Mouse (Mus musculus): Measurements from ENCODE around the gene Abcc9. TPM values are rescaled to one million over a fixed set of nuclear protein-coding genes. Genes with fewer than 3 reads are reported as not detected.

Abcc9 gene
- polyA plus RNA-seq, 1 experiment from 2014 or later = 0.47 TPM

DNA sequence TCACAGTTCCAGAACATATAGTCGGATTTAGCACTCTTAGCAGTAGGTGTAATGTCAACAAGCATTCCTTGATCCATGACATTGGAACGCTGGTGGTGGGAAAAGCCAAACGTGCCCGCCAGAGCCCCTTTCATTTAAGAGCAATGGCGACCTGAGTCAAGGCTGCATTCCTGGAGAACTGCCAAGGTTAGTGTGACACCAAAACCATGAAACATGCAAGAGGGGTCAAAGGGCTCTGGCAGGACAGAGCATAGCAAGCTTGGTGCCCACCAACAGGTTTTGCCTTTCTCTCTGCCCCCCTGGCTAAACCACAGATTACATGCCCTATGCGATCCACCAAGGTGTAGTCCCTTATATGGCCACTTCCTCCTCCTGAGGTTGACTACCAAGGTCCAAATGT, 36.5 kb upstream of the Abcc9 start:
- DNase-seq (ENCODE audit: low spot score) (no peak), ATAC-seq (ENCODE audit: insufficient number of reproducible peaks, low FRiP score, low TSS enrichment, low read depth) (no peak)
- no peak overlapping the region for H3K9ac ChIP-seq (ENCODE audit: low read length)
- H3K4me1 ChIP-seq (ENCODE audit: control insufficient read depth, insufficient read depth, low read length) = no peaks in the 10 kb centered on the region
- no peak overlapping the region for H3K4me2 ChIP-seq (ENCODE audit: low read depth, severe bottlenecking)
- no peaks in the 10 kb centered on the region for H3K36me3 ChIP-seq (ENCODE audit: control insufficient read depth, insufficient read depth, low read length)
- H3K27ac ChIP-seq (replicated peaks; ENCODE audit: low read depth, low read length) = no peak overlapping the region
- H3K4me3 ChIP-seq (ENCODE audit: low read depth, low read length) = no peak overlapping the region
- no peaks in the 10 kb centered on the region for H3K9me3 ChIP-seq (ENCODE audit: control insufficient read depth, low read length)
- WGBS = 83% methylated on average over 6 of the region's 6 CpGs
- H3K27me3 ChIP-seq (ENCODE audit: control insufficient read depth, insufficient read depth, low read length) = no peaks in the 10 kb centered on the region

DNA sequence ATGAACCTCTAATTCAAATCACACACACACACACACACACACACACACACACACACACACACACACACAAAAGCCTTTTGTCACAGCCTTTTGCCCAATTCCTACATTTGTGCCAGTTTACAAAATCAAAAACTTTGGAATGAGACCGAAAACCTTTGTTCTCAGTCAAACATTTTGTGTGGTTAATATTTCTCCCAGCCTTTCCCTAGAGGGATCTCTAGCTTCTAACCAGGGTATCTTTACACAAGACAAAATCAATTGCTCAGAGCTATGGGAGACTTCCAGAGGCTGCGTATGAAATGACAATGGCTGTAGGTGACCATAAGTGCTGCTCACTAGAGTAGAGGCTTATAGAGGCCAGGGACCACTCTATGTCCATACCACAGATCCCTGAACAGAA, 36.1 kb upstream of the Abcc9 start:
- H3K4me1 ChIP-seq (ENCODE audit: control insufficient read depth, insufficient read depth, low read length) = no peaks in the 10 kb centered on the region
- no peaks in the 10 kb centered on the region for H3K27me3 ChIP-seq (ENCODE audit: control insufficient read depth, insufficient read depth, low read length)
- ATAC-seq (ENCODE audit: insufficient number of reproducible peaks, low FRiP score, low TSS enrichment, low read depth) (no peak), DNase-seq (ENCODE audit: low spot score) (no peak)
- no peaks in the 10 kb centered on the region for H3K9me3 ChIP-seq (ENCODE audit: control insufficient read depth, low read length)
- WGBS = 94% methylated on average over 2 of the region's 2 CpGs
- H3K4me2 ChIP-seq (ENCODE audit: low read depth, severe bottlenecking) = no peak overlapping the region
- no peak overlapping the region for H3K27ac ChIP-seq (replicated peaks; ENCODE audit: low read depth, low read length)
- H3K4me3 ChIP-seq (ENCODE audit: low read depth, low read length) = no peak overlapping the region
- H3K36me3 ChIP-seq (ENCODE audit: control insufficient read depth, insufficient read depth, low read length) = no peaks in the 10 kb centered on the region
- H3K9ac ChIP-seq (ENCODE audit: low read length) = no peak overlapping the region

DNA sequence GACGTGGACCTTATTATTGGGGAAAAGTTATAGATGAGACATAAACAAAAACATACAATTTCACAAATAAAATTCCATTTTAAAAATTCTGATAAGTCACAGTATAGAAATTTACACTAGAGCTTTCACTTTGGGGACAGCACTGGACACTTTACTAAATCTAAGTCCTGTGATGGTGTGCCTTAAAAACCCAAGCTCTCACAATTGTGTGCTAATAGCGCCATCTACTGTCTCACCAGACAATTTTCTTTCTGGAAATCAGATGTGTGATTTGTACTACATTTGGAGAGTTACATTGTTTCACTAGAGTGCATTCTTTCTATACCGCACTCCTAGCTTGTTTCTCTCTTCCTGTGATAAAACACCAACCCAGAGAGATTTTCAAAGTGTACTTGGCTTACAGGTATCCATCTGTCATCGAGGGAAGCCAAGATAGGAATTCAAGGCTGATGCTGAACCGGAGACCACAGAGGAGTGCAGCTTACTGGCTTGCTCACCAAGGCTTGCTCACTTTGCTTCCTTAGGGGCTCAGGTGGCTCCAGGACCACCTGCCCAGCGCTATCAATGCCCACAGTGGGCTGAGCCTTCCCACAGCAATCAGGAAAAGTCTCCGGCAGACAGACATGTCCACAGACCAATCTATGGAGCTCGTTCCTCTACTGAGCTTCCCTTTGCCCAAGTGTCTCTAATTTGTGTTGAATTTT, 33.3 kb upstream of the Abcc9 start:
- Histone ChIP-seq H3K4me1 (ENCODE audit: control insufficient read depth, insufficient read depth, low read length) (no peaks in the 10 kb centered on the region), H3K9ac (ENCODE audit: low read length) (no peak overlapping the region), H3K27ac (replicated peaks; ENCODE audit: low read depth, low read length) (no peak overlapping the region), H3K9me3 (ENCODE audit: control insufficient read depth, low read length) (no peaks in the 10 kb centered on the region), H3K36me3 (ENCODE audit: control insufficient read depth, insufficient read depth, low read length) (no peaks in the 10 kb centered on the region), H3K4me3 (ENCODE audit: low read depth, low read length) (no peak overlapping the region), H3K27me3 (ENCODE audit: control insufficient read depth, insufficient read depth, low read length) (no peaks in the 10 kb centered on the region), H3K4me2 (ENCODE audit: low read depth, severe bottlenecking) (no peak overlapping the region)
- DNase-seq (ENCODE audit: low spot score) (no peak), ATAC-seq (ENCODE audit: insufficient number of reproducible peaks, low FRiP score, low TSS enrichment, low read depth) (no peak)
- 49% methylated on average over 8 of the region's 8 CpGs for WGBS

DNA sequence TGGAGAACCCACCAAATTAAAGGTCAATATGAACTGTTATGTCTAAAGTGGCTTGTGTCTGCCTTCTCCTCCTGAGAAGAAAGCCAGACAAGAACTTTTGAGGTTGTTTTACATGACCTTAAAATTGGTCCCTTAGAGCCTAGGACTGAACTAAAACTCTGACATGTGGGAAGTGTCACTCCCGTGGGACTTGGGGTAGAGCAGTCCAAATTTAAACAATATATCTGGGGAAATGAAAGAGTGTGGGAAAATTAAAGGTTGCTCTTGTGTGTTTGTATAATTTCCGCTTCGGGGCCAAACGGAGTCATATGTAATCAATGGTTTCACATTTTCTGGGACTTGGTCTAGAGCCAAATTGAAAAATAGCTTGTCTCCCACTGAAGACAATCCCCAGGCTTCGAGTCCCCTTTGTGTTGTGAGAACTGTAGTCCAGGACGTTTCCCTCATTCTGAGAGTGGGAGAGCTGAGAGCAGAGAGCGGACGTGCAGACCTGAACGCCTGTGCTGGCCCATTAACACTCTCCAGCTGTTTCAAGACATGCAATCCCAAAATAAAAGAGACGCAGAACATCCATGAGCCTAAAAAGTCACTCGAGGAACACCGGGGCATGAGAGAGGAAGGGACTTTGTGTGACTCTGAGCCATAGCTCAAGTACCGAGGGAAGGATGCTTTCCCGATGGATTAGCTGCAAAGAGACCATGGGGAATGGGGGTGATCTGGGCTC, 30.6 kb upstream of the Abcc9 start:
- 75% methylated on average over 14 of the region's 14 CpGs for WGBS
- no peak for ATAC-seq (ENCODE audit: insufficient number of reproducible peaks, low FRiP score, low TSS enrichment, low read depth)

DNA sequence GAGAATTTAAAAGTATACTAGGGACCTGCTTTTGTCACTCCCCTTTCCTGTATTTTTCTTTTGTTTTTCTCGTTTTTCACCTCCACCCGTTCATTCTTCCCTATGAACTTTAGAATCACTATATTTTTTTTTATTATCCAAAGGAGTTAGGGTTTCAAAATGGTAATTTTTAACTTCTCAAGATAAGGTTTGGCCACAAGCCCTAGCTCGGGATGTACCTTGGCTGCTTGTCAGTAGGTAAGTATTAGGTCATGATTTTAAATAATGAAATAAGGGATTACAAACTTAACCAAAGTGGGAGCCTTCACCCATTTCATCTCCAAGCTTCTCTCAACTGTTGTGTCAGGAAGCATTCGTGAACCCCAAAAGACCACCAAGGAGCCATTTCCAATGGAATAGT, 23.9 kb upstream of the Abcc9 start:
- DNase-seq (ENCODE audit: low spot score) (no peak), ATAC-seq (ENCODE audit: insufficient number of reproducible peaks, low FRiP score, low TSS enrichment, low read depth) (no peak)
- Histone ChIP-seq H3K27me3 (ENCODE audit: control insufficient read depth, insufficient read depth, low read length) (no peaks in the 10 kb centered on the region), H3K4me3 (ENCODE audit: low read depth, low read length) (no peak overlapping the region), H3K9ac (ENCODE audit: low read length) (no peak overlapping the region), H3K4me2 (ENCODE audit: low read depth, severe bottlenecking) (no peak overlapping the region), H3K9me3 (ENCODE audit: control insufficient read depth, low read length) (no peaks in the 10 kb centered on the region), H3K27ac (replicated peaks; ENCODE audit: low read depth, low read length) (no peak overlapping the region), H3K4me1 (ENCODE audit: control insufficient read depth, insufficient read depth, low read length) (no peaks in the 10 kb centered on the region), H3K36me3 (ENCODE audit: control insufficient read depth, insufficient read depth, low read length) (no peaks in the 10 kb centered on the region)
- 90% methylated on average over 4 of the region's 4 CpGs for WGBS

More for the DNA sequence above, 30.6 kb upstream of the Abcc9 start:
- Histone ChIP-seq H3K27me3 (ENCODE audit: control insufficient read depth, insufficient read depth, low read length) (no peaks in the 10 kb centered on the region), H3K27ac (replicated peaks; ENCODE audit: low read depth, low read length) (no peak overlapping the region), H3K4me2 (ENCODE audit: low read depth, severe bottlenecking) (no peak overlapping the region), H3K36me3 (ENCODE audit: control insufficient read depth, insufficient read depth, low read length) (no peaks in the 10 kb centered on the region), H3K9ac (ENCODE audit: low read length) (no peak overlapping the region), H3K9me3 (ENCODE audit: control insufficient read depth, low read length) (no peaks in the 10 kb centered on the region), H3K4me1 (ENCODE audit: control insufficient read depth, insufficient read depth, low read length) (no peaks in the 10 kb centered on the region), H3K4me3 (ENCODE audit: low read depth, low read length) (no peak overlapping the region)
- DNase-seq (ENCODE audit: low spot score) = no peak

DNA sequence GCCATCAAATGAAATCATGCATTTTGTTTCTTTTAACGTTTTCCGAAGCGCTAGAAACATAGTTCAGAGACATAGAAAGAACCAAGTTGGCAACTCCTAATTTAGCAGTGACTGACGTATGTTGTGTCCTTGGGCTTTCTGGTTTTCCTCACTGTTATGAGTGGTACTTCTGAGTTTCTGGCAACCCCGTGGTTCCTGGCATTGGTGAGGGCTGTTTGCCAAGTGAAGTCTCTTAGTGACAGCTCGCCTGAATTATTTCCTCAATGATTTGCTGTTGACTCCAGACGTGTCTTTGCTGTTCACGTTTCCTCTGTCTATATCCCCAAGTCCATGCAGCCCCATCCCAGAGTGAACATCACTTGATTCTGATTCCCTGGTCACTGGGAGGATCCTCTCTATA, 19.6 kb upstream of the Abcc9 start:
- ATAC-seq (ENCODE audit: insufficient number of reproducible peaks, low FRiP score, low TSS enrichment, low read depth) (no peak), DNase-seq (ENCODE audit: low spot score) (no peak)
- no peaks in the 10 kb centered on the region for H3K4me1 ChIP-seq (ENCODE audit: control insufficient read depth, insufficient read depth, low read length)
- WGBS = 89% methylated on average over 8 of the region's 8 CpGs
- H3K27me3 ChIP-seq (ENCODE audit: control insufficient read depth, insufficient read depth, low read length) = no peaks in the 10 kb centered on the region
- H3K4me3 ChIP-seq (ENCODE audit: low read depth, low read length) = no peak overlapping the region
- no peak overlapping the region for H3K4me2 ChIP-seq (ENCODE audit: low read depth, severe bottlenecking)
- H3K36me3 ChIP-seq (ENCODE audit: control insufficient read depth, insufficient read depth, low read length) = no peaks in the 10 kb centered on the region
- H3K27ac ChIP-seq (replicated peaks; ENCODE audit: low read depth, low read length) = no peak overlapping the region
- no peaks in the 10 kb centered on the region for H3K9me3 ChIP-seq (ENCODE audit: control insufficient read depth, low read length)
- no peak overlapping the region for H3K9ac ChIP-seq (ENCODE audit: low read length)

DNA sequence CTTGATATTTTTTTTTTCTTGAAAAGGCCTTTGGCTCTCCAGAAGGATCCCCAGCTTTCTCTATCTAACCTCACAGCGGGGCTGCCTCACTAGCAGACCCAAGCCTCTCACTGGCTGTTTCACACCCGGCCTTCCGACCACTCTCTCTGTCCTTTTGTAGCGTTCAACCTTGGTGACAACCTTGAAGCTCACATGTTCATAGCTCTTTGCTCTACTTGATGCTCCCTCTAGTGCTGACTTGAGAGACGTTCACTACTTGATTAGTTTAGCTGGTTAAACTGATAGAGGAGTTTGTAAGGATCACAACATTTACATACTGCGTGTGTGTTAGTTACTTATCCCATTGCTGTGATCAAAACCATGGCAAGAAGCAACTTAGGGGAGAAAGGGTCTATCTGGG, 18.5 kb upstream of the Abcc9 start:
- Histone ChIP-seq H3K9me3 (ENCODE audit: control insufficient read depth, low read length) (no peaks in the 10 kb centered on the region), H3K36me3 (ENCODE audit: control insufficient read depth, insufficient read depth, low read length) (no peaks in the 10 kb centered on the region), H3K27ac (replicated peaks; ENCODE audit: low read depth, low read length) (no peak overlapping the region), H3K9ac (ENCODE audit: low read length) (no peak overlapping the region), H3K4me2 (ENCODE audit: low read depth, severe bottlenecking) (no peak overlapping the region), H3K4me3 (ENCODE audit: low read depth, low read length) (no peak overlapping the region), H3K27me3 (ENCODE audit: control insufficient read depth, insufficient read depth, low read length) (no peaks in the 10 kb centered on the region), H3K4me1 (ENCODE audit: control insufficient read depth, insufficient read depth, low read length) (no peaks in the 10 kb centered on the region)
- DNase-seq (ENCODE audit: low spot score) = no peak
- no peak for ATAC-seq (ENCODE audit: insufficient number of reproducible peaks, low FRiP score, low TSS enrichment, low read depth)
- WGBS = 66% methylated on average over 6 of the region's 6 CpGs

DNA sequence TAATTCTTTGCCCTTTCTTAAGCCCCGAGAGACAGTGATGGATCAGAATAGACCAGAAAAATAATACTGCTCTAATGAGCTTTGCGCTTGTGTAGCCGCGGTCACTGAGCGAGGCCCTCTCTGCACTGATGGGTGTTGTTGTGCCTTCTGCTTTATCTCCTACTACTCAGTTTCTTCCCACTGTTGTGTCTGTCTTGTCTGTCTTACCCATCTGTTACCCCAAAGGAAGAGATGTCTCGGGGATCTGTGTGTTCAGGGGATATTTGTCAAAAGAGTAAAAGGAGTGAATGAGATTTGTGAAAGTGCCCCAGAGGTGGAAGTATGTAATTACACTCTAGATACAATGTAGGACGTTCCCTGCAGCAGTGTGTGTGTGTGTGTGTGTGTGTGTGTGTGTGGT, 16.1 kb upstream of the Abcc9 start:
- Histone ChIP-seq H3K36me3 (ENCODE audit: control insufficient read depth, insufficient read depth, low read length) (no peaks in the 10 kb centered on the region), H3K27ac (replicated peaks; ENCODE audit: low read depth, low read length) (no peak overlapping the region), H3K4me1 (ENCODE audit: control insufficient read depth, insufficient read depth, low read length) (no peaks in the 10 kb centered on the region), H3K4me3 (ENCODE audit: low read depth, low read length) (no peak overlapping the region), H3K9me3 (ENCODE audit: control insufficient read depth, low read length) (no peaks in the 10 kb centered on the region), H3K27me3 (ENCODE audit: control insufficient read depth, insufficient read depth, low read length) (no peaks in the 10 kb centered on the region), H3K9ac (ENCODE audit: low read length) (no peak overlapping the region), H3K4me2 (ENCODE audit: low read depth, severe bottlenecking) (no peak overlapping the region)
- DNase-seq (ENCODE audit: low spot score) = no peak
- 86% methylated on average over 7 of the region's 7 CpGs for WGBS
- no peak for ATAC-seq (ENCODE audit: insufficient number of reproducible peaks, low FRiP score, low TSS enrichment, low read depth)

All from limb, embryonic 11.5 days (tissue).